Mouse (Mus musculus) layer of hippocampus, adult 2 months (tissue): ENCODE measurements around the gene Actr1b. TPM values are rescaled to one million over a fixed set of nuclear protein-coding genes. Genes with fewer than 3 reads are reported as not detected.
"Not testable (repeated sequence)": the region's sequence is repeated elsewhere in the genome, so short reads cannot be mapped to it uniquely, and the experiment has no call there.

Experiments used
- DNase-seq, 2 experiments: peaks; one replicate each; pipeline ENCODE4 v3.0.0; 2022; ENCODE audit warnings: low spot score in 2 of 2
- H3K27ac ChIP-seq: fragments of 200-600 bp; 2 replicates; pipeline ENCODE4 v1.8.1; 2022
- H3K4me3 ChIP-seq: fragments of 200-600 bp; 2 replicates; pipeline ENCODE4 v1.8.1; 2022; ENCODE audit warnings: mild to moderate bottlenecking
- CTCF ChIP-seq: fragments of 200-600 bp; conservative IDR thresholded peaks from 2 replicates; pipeline ENCODE4 v1.8.1; 2022; ENCODE audit warnings: antibody characterized with exemption, mild to moderate bottlenecking, moderate library complexity
- total RNA-seq, 2 experiments: library from RNA; stranded (reverse); gene quantifications; 2 replicates each; pipeline ENCODE4 v1.2.3; 2021

The Actr1b gene
- total RNA-seq, 2 experiments from 2014 or later: 248 to 282 TPM

DNA sequence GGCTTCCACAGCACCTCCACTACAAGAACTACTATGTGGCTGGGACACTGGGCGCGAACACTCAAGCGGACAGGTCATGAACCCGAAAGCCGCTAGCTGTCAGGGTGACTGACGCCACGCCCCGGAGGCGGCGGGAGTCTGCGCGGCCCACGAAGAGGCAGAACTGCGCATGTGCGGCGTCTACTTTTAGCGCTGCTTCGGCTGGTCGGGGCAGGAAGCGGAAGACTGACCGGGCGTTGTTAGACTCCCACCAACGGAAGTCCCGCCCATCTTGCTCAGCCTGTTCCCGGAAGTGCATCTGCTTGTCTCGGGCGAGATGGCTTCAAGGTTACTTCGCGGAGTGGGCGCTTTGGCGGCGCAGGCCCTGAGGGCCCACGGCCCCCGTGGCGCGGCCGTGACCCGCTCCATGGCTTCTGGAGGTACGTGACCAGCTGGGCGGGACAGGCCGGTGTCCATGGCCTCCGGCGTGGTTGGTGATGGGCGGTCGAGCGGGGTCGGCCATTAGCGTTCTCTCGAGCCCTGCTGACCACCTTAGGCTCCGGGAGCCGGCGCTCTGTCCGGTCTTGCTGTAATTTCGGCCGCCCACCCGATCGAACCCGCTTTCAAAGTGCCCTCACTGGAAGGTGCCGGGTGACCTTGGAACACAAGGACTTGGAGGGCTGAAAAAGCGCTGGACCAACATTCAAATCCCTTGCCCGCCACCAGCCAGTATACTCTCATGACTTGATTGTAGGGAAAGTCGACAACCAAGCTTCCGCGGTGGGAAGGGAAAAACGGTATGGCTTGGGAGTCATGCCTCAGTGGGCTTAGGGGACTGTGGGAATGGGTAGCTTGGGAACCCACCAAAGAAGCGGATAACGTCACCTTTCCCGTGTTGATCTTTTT is 22.7 kb downstream of the Actr1b start, which contains the start of gene Cox5b:
TSS of gene Cox5b (plus strand) at position 179 of the 885 bp plus-strand sequence.
- DNase-seq: peak; percentile 96
- peak within 1 kb of the TSS; percentile 98 for H3K27ac ChIP-seq
- no peak for TF ChIP-seq CTCF
- H3K4me3 ChIP-seq: peak within 1 kb of the TSS; percentile 59

DNA sequence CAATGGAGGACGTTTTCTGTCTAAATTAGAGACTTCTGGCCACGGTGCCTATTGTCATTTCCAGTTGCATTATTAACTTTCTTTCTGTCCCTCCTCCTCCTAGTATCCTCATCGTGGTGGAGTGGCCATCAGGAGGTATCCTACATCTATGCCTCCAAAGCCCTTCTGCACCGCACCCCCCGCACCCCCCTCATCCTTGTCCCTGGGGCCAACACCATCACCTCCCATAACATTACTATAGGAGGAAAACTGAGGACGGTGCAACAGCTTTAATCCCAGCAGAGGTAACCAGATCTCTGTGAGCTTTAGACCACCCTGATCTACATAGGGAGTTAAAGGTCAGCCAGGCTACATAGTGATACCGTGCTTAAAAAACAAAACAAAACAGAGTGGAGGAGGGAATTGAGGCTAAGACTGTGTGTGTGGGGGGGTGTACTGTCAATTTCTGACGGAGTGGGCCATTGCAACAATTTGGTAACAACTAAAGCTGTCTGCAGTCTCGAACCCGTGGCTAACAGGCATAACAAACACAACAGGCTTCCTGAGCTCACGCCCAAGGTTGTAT is 23.5 kb downstream of the Actr1b start:
- peak overlapping the region; percentile 87 for H3K27ac ChIP-seq
- TF ChIP-seq CTCF: no peak
- DNase-seq: no peak
- H3K4me3 ChIP-seq: peak overlapping the region; percentile 59

DNA sequence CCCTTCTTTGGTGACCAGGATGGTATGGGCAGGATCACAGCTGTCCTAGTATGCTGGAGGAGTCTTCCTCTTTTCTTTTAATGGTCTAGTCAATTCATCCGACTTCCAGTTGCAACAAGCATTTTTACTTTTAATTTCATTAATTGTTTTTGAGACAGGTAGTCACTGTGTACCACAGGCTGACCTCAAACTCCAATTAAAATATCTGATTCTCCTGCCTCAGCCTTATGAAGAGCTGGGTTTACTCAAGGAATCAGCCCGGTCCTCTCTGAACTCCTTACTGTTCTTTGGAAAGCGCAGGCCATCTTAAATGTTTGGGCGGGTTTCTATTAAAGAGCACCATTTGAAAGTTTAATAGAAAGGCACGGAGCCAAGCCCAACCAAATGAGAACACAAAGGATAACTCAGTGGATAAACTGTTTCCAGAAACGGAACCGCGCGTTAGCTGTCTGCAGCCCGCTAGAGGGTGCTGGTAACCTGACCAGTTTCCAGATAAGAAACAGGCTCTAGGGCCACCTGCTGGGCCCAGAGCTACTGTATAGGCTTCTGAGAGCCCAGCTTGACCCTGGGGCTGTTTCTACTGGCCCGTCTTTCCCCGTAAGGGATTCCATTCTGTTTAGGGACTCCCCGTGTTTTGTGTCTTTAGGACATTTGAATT is 30.3 kb downstream of the Actr1b start:
- peak; percentile 96 for TF ChIP-seq CTCF
- Histone ChIP-seq H3K4me3 (no peak overlapping the region), H3K27ac (no peak overlapping the region)
- peak; percentile 76 to 77 for DNase-seq

DNA sequence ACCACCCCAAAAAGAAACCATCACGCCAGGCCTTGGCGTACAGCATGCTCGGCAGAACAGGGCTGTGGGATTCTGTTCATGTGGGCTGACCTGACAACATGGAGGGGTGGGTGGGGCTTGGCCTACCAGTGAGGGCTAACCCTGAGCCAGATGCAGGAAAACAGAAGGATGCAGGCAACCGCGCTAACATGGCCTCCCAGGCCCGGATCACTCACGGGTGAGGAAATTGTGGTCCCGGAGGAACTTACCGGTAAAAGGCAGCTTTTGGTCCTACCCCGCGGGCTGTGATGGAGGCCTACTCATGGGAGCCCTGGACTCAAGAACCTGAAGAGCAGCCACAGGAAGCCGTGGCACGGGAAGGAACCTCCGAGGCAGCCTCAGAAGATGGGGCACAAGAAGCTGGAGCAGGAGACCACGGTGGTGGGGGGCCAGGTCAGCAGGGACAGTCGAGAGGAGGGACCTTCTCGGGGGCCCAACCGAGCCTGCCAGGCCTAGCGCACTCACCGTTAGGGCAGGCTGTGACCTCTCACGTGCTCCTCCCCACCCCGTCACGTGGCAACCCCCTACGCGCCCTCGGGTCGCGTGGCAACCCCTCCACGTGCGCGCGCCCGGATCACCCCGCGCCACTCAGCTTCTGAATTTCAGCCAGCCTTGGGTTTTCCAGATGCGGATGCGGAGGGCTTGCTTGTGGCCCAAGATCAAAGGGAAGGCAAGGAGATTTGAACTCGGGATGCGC is 31.4 kb downstream of the Actr1b start, which contains the start of gene Fam178b:
TSS of gene Fam178b (minus strand) at position 564 of the 736 bp plus-strand sequence.
- DNase-seq: no peak
- TF ChIP-seq CTCF: no peak
- H3K4me3 ChIP-seq: no peak within 1 kb of the TSS
- no peak within 1 kb of the TSS for H3K27ac ChIP-seq

DNA sequence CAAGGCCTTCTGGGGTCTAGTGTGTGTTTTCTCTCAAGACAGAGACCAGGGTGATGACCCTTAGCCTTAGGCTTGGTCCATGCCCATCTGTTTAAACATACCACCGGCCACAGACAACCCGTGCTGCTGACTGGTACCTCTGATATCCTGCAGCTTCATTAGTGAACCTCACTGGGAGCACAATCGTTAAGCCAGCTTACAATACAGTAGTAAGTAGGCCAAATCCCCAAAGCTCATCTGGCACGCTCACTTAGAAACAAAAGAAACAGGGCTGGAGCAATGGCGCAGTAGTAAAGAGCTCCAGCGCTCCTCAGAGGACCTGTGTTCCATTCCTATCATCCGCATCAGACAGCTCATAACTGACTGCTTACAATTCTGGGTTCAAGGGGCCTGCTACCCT is 33.3 kb downstream of the Actr1b start:
- Histone ChIP-seq H3K27ac (no peak overlapping the region), H3K4me3 (no peak overlapping the region)
- DNase-seq: no peak
- TF ChIP-seq CTCF: no peak

DNA sequence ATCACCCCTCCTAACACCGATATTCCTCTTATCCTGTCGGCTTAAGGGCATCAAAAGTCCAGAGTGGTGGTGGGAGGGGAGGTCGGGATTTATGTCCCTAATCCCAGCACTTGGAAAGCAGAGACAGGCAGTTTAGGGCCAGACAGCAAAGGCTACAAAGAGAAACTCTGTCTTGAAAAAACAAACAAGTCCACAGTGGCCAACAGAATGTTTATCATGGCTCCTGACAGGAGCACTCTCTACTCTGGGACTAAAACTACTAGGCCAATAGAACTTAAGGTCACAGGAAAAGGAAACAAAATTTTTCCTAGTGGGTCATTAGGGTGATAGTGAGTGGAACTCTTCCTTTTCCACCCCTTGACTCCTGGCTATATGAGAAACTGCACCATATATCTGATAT is 39.3 kb downstream of the Actr1b start:
- no peak overlapping the region for H3K27ac ChIP-seq
- TF ChIP-seq CTCF: no peak
- no peak overlapping the region for H3K4me3 ChIP-seq
- no peak for DNase-seq

DNA sequence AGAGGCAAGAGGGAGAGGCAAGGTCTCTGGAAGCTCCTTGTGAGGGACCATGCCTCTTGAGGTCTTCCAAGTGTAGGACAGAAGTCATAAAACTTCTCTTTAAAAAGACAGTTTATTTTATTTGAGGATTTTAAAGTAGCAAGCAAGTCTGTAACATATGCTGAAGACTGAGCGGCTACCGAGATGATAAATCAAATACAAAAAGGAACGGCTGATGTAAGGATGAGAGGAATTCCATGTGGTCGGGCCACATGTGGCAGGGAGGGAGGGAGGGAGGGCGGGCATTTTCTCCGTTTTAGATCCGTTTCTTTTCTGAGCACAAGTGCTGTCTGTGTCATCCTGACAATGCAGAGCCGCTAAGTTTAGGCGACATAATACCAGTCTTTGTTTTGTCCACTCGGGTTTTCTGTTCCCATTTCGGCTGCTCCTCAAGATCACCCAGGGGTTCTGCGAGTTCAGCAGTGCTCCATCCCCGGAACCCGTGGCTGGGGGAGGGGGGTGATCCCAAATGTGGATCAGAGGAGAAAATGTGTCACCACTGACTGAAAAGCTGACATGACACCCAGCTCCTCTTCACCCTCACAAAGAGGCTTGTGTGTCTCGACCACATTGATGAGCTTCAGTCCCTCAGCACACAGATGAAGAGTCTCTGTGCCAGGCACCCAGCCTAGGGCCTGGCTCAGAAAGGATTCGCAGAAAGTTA is 41.4 kb downstream of the Actr1b start:
- Histone ChIP-seq H3K27ac (peak overlapping the region; percentile 19; the same call in 1 of the 2 replicates), H3K4me3 (no peak overlapping the region; the same call in 1 of the 2 replicates)
- TF ChIP-seq CTCF: no peak
- no peak for DNase-seq

DNA sequence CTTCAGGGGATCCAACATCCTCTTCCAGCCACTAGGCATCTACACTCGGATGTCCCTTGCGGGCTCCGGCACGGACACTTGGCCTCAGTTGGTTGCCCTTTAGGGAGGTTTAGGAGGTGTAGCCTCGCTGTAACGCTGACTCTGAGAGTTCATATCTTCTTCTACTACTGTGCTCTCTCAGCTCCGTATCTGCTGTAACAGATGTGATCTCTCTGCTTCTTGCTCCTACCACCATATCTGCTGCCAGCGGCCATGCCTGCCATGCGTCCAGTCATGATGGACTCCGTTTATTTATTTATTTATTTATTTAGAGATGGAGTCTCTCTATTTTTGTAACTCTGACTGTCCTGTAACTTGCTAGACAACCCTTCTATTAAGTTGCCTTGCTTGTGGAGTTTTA is 43.0 kb downstream of the Actr1b start:
- Histone ChIP-seq H3K27ac (no peak overlapping the region), H3K4me3 (no peak overlapping the region)
- no peak for DNase-seq
- no peak for TF ChIP-seq CTCF

DNA sequence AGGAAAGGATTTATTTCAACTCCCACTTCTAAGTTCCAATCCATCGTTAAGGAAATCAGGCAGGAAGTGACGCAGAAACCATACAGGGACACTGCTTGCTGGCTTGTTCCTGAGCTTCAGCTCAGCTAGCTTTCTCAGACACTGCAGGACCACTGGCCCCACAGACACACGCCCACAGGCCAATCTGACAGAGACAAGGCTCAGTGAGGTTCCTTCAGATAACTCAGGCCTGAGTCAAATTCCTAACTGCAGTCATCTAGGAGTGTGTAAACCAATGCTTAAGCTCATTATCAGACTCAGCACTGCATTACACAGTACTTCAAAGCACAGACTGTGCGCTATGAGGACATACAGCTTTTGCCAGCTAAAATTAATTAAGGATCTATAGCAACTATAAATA is 44.0 kb downstream of the Actr1b start:
- TF ChIP-seq CTCF: no peak
- DNase-seq: no peak
- H3K27ac ChIP-seq: no peak overlapping the region
- no peak overlapping the region for H3K4me3 ChIP-seq

DNA sequence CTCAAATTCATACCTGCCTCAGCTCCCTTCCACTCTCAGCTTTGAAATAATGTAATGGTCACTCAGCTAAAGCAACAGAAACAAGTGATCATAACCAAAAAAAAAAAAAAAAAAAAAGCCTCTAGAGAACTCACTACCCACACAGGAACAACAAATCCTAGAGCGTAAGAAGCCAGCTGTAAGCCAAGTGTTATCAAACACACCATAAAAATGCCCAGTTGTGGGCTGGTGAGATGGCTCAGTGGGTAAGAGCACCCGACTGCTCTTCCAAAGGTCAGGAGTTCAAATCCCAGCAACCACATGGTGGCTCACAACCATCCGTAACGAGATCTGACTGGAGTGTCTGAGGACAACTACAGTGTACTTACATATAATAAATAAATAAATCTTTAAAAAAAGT is 46.2 kb downstream of the Actr1b start:
- H3K4me3 ChIP-seq, H3K27ac ChIP-seq, DNase-seq: not testable (repeated sequence)

DNA sequence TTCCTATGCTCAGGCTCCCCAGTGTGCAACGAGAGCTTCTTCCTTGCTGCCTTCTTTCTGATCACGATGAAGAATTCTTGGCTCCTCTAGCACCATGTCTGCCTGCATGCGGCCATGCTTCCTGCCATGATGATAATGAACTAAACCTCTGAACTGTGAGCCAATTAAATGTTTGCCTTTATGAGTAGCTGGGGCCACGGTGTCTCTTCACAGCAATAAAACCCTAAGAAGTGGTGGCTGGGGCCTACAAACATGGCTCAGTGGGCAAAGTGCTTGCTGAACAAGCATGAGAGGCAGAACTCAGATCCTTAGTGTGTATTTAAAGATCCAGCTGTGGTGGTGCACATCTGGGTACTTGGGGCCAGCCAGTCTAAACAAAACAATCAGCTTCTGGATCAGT is 48.3 kb downstream of the Actr1b start:
- DNase-seq: no peak
- Histone ChIP-seq H3K27ac (no peak overlapping the region), H3K4me3 (no peak overlapping the region)
- no peak for TF ChIP-seq CTCF

DNA sequence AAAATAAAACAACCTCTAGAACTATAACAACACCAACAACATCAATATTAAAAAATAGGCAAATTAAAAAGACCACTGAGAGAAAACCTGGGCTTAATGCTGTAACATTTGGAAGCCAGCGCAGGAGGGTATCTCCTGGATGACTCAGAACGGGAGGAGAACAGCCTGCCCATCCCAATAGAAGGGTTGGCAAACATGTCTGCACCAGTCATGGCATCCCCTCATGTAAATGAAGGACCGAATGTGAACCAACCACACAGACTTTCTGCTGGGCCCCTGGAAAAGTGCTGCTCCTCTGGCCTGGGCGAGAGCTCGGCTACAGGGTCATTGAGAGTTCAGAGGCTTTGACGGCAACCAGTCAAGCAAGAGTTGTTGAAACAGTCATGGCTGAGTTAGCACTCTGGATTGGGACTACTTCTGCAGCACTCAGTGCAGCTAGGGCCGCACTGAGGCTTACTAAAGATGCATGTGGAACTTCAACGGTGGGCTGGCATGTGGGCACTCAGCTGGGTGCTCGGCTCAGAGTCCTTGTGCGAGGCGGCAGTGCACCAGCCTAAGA is 49.0 kb downstream of the Actr1b start:
- no peak for DNase-seq
- H3K27ac ChIP-seq: no peak overlapping the region
- H3K4me3 ChIP-seq: no peak overlapping the region
- TF ChIP-seq CTCF: no peak
